Mouse (Mus musculus) midbrain, postnatal 0 days (tissue): Measurements from ENCODE around the gene Ccnb1. TPM values are rescaled to one million over a fixed set of nuclear protein-coding genes. Genes with fewer than 3 reads are reported as not detected.

Experiments
- ATAC-seq: fragments of 200-750 bp; cut with Nextera tagmentation; 2 replicates; pipeline ENCODE4 v1.8.0; 2017; ENCODE audit warnings: moderate number of reproducible peaks, mild to moderate bottlenecking, moderate TSS enrichment, moderate library complexity; ENCODE audit not compliant: low FRiP score
- DNase-seq: peaks from one replicate; pipeline ENCODE4 v3.0.0-alpha.2; 2015; ENCODE audit warnings: low spot score
- H3K27ac ChIP-seq: fragments of 300-500 bp; sonication (generic); 2 replicates; pipeline ENCODE4 v1.5.1; 2014; ENCODE audit warnings: low read depth, mild to moderate bottlenecking, low read length, mixed read lengths
- H3K27me3 ChIP-seq: fragments of 300-500 bp; sonication (generic); 2 replicates; pipeline ENCODE4 v1.6.1; 2014; ENCODE audit warnings: low read length, control low read depth, mixed read lengths; ENCODE audit not compliant: insufficient read depth
- H3K36me3 ChIP-seq: fragments of 300-500 bp; sonication (generic); 2 replicates; pipeline ENCODE4 v1.6.1; 2014; ENCODE audit warnings: low read length, control low read depth, mixed read lengths; ENCODE audit not compliant: insufficient read depth
- H3K4me1 ChIP-seq: fragments of 300-500 bp; sonication (generic); 2 replicates; pipeline ENCODE4 v1.6.1; 2014; ENCODE audit warnings: mild to moderate bottlenecking, control low read depth, antibody characterized with exemption, low read length, mixed read lengths; ENCODE audit not compliant: insufficient read depth
- H3K4me2 ChIP-seq: fragments of 300-500 bp; sonication (generic); 2 replicates; pipeline ENCODE4 v1.6.1; 2014; ENCODE audit warnings: low read depth, mild to moderate bottlenecking, low read length, mixed read lengths; ENCODE audit not compliant: poor library complexity, severe bottlenecking
- H3K4me3 ChIP-seq: fragments of 300-500 bp; sonication (generic); 2 replicates; pipeline ENCODE4 v1.5.1; 2014; ENCODE audit warnings: low read depth, mild to moderate bottlenecking, low read length, moderate library complexity
- H3K9ac ChIP-seq: fragments of 300-500 bp; sonication (generic); replicated peaks from 2 replicates; pipeline ENCODE4 v1.6.1; 2014; ENCODE audit warnings: mild to moderate bottlenecking, low read length, moderate library complexity, mixed read lengths; ENCODE audit not compliant: poor library complexity, severe bottlenecking
- H3K9me3 ChIP-seq: fragments of 300-500 bp; sonication (generic); 2 replicates; pipeline ENCODE4 v1.6.1; 2016; ENCODE audit warnings: low read length, control low read depth
- CTCF ChIP-seq: IDR thresholded peaks from 2 replicates; pipeline ENCODE4 v1.5.1; 2016; ENCODE audit warnings: antibody characterized with exemption, mild to moderate bottlenecking
- WGBS: fragments of 180-500 bp; shearing (Covaris S2); extraction: QIAGEN DNeasy Blood & Tissue Kit; methylation state at CpG from one replicate; pipeline ENCODE4 v1.1.7; 2014; 5-methylcytosine and 5-hydroxymethylcytosine counted together
- polyA plus RNA-seq: library from polyadenylated mRNA; unstranded; fragments of >200 nt; fragmentation: Nextera tagmentation; extraction: Ambion mirVana; gene quantifications from 2 replicates; pipeline ENCODE4 v1.2.1, GENCODE M21; 2015
- total RNA-seq: library from RNA; depleted of rRNA; stranded (reverse); fragments of >200 nt; gene quantifications from 2 replicates; pipeline ENCODE4 v1.2.3, GENCODE M21; 2014

The Ccnb1 gene
- total and polyA plus RNA-seq, 2 experiments from 2014 or later = 11.7 to 22.5 TPM

- no peak for ATAC-seq
Measured at GRCm38 (mm10) chr13:100825627-100826410, 39.4 kb upstream of the Ccnb1 start.

DNA sequence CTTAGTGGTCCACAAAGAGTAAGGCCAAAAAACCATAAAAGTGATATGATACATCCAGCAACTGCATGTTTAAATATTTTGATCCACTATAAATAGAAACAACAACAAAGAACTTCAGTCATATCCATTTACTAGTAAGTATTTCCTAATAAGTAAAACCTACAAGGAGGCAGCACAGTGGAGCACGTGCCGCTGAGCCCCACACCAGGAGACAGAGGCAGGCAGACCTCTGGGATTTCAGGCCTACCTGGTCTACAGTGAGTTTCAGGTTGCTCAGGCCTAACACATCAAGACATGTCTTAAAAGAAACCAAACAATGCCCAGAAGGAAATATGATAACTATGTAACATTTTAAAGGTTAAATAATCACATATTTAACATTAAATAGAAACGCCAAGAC lies 38.5 kb upstream of the Ccnb1 start:
- Histone ChIP-seq H3K4me2 (no peak overlapping the region), H3K36me3 (peaks cover 27% of the 10 kb centered on the region)

More at GRCm38 (mm10) chr13:100825627-100826410, 39.4 kb upstream of the Ccnb1 start:
- peaks cover 21% of the 10 kb centered on the region; the same call in 1 of the 2 replicates for H3K36me3 ChIP-seq
- no peak overlapping the region for H3K27ac ChIP-seq
- WGBS = 92% methylated on average over 9 of the region's 9 CpGs
- TF ChIP-seq CTCF = no peak
- H3K4me3 ChIP-seq = no peak overlapping the region
- no peaks in the 10 kb centered on the region for H3K4me1 ChIP-seq
- H3K4me2 ChIP-seq = no peak overlapping the region
- no peaks in the 10 kb centered on the region for H3K9me3 ChIP-seq
- DNase-seq = no peak
- no peaks in the 10 kb centered on the region for H3K27me3 ChIP-seq
- H3K9ac ChIP-seq = no peak overlapping the region

GRCm38 (mm10) chr13:100824306-100824705 lies 37.9 kb upstream of the Ccnb1 start:
- 86% methylated on average over 6 of the region's 6 CpGs for WGBS

More for the DNA sequence above, 38.5 kb upstream of the Ccnb1 start:
- H3K9ac ChIP-seq = no peak overlapping the region
- no peaks in the 10 kb centered on the region for H3K9me3 ChIP-seq
- WGBS = 95% methylated on average over 3 of the region's 3 CpGs
- H3K27me3 ChIP-seq = no peaks in the 10 kb centered on the region
- DNase-seq (no peak), ATAC-seq (no peak)
- H3K27ac ChIP-seq = no peak overlapping the region
- H3K4me3 ChIP-seq = no peak overlapping the region
- no peak for TF ChIP-seq CTCF
- no peaks in the 10 kb centered on the region for H3K4me1 ChIP-seq

GRCm38 (mm10) chr13:100823863-100824262 lies 37.5 kb upstream of the Ccnb1 start:
- peaks cover 31% of the 10 kb centered on the region for H3K36me3 ChIP-seq
- no peaks in the 10 kb centered on the region for H3K9me3 ChIP-seq
- 96% methylated on average over 3 of the region's 3 CpGs for WGBS
- no peaks in the 10 kb centered on the region for H3K27me3 ChIP-seq
- H3K4me1 ChIP-seq = no peaks in the 10 kb centered on the region
- H3K4me3 ChIP-seq = no peak overlapping the region
- H3K4me2 ChIP-seq = no peak overlapping the region
- H3K27ac ChIP-seq = no peak overlapping the region
- DNase-seq (no peak), ATAC-seq (no peak)
- no peak for TF ChIP-seq CTCF
- no peak overlapping the region for H3K9ac ChIP-seq

More at GRCm38 (mm10) chr13:100824306-100824705, 37.9 kb upstream of the Ccnb1 start:
- Histone ChIP-seq H3K4me1 (no peaks in the 10 kb centered on the region), H3K9ac (no peak overlapping the region), H3K4me2 (no peak overlapping the region), H3K27ac (no peak overlapping the region), H3K4me3 (no peak overlapping the region), H3K9me3 (no peaks in the 10 kb centered on the region), H3K27me3 (no peaks in the 10 kb centered on the region), H3K36me3 (peaks cover 31% of the 10 kb centered on the region)
- DNase-seq (no peak), ATAC-seq (no peak)
- TF ChIP-seq CTCF = no peak

DNA sequence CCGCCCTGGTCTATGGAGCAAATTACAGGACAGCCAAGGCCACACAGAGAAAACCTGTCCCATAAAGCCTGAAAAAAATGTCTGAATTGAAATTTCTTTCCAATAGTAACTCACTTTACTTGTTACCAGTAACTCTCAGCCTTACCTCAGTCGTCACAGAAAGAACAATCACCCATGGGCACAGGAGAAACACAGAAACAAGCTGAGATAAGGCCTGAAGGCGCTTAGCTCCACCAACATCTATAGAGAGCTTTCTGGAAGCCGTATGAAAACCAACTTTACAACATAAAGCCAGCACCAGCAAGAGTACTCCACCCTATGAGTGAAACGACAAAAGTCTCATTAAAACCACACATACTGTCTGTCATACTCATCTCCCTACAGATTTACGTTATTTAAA lies 28.1 kb upstream of the Ccnb1 start:
- Histone ChIP-seq H3K4me3 (no peak overlapping the region), H3K27ac (no peak overlapping the region), H3K9me3 (no peaks in the 10 kb centered on the region), H3K4me2 (no peak overlapping the region), H3K36me3 (peaks cover 28% of the 10 kb centered on the region), H3K27me3 (no peaks in the 10 kb centered on the region), H3K4me1 (no peaks in the 10 kb centered on the region), H3K9ac (no peak overlapping the region)
- DNase-seq (no peak), ATAC-seq (no peak)
- no peak for TF ChIP-seq CTCF
- 93% methylated on average over 6 of the region's 6 CpGs for WGBS

- no peaks in the 10 kb centered on the region for H3K4me1 ChIP-seq
- no peaks in the 10 kb centered on the region for H3K27me3 ChIP-seq
- DNase-seq = no peak
- no peaks in the 10 kb centered on the region for H3K9me3 ChIP-seq
- no peak overlapping the region for H3K4me3 ChIP-seq
- no peak for TF ChIP-seq CTCF
- H3K27ac ChIP-seq = no peak overlapping the region
- peaks cover 48% of the 10 kb centered on the region for H3K36me3 ChIP-seq
- H3K4me2 ChIP-seq = no peak overlapping the region
- ATAC-seq = no peak
- H3K9ac ChIP-seq = no peak overlapping the region
- 87% methylated on average over 3 of the region's 3 CpGs for WGBS
Measured at GRCm38 (mm10) chr13:100805776-100806175, 19.4 kb upstream of the Ccnb1 start.
